23 mouse cellular contexts compared by ENCODE assay signal in genomic region chr13:114009786-114010185, GRCm38 (mm10).
DNase-seq lines count a peak whose midpoint lies in the region; ATAC-seq and TF ChIP-seq lines count a peak whose summit lies in the region.
"Had no signal": no experiment of that assay in that cellular context is flagged by ENCODE, and none has a peak within 500 bp of the region (broad histone marks: within the 10 kb centered on the region; RNA-seq: fewer than 3 reads in every experiment).

No protein-coding gene starts in this region.

- H3K4me1 ChIP-seq in forebrain, postnatal 0 days (ENCODE audit: insufficient read depth) = no peaks in the 10 kb centered on the region
- peaks cover 8% of the 10 kb centered on the region; the same call in 1 of the 2 replicates for H3K4me1 ChIP-seq in forebrain, embryonic 16.5 days (replicated peaks; ENCODE audit: control insufficient read depth, insufficient read depth, low read length)
- H3K4me1 ChIP-seq in liver, embryonic 11.5 days (replicated peaks; ENCODE audit: control insufficient read depth, insufficient read depth, low read length) = no peaks in the 10 kb centered on the region
- H3K4me1 ChIP-seq: heart, embryonic 13.5 days had no signal

- no peaks in the 10 kb centered on the region for H3K36me3 ChIP-seq in forebrain, postnatal 0 days (ENCODE audit: insufficient read depth)
- no peaks in the 10 kb centered on the region for H3K36me3 ChIP-seq in forebrain, embryonic 16.5 days (ENCODE audit: control insufficient read depth, insufficient read depth)
- H3K36me3 ChIP-seq in liver, embryonic 11.5 days (ENCODE audit: control insufficient read depth, insufficient read depth, low read length) = no peaks in the 10 kb centered on the region
- H3K36me3 ChIP-seq: embryonic facial prominence, embryonic 15.5 days; heart, embryonic 13.5 days; hindbrain, embryonic 12.5 days had no signal

- DNase-seq in forebrain, postnatal 0 days = no peak
- DNase-seq in Muller cell, postnatal 12 days (ENCODE audit: inconsistent ontology term) = peak; percentile 37
- peak; percentile 76 for DNase-seq in brain, adult 2 months (ENCODE audit: low read depth, low spot score)
- peak; percentile 22 for DNase-seq in telencephalon, adult 2 months (ENCODE audit: low read depth, low spot score)
- DNase-seq in liver, embryonic 11.5 days (ENCODE audit: low spot score) = no peak
- DNase-seq in layer of hippocampus, adult 2 months (ENCODE audit: low spot score in 2 of 2) = no peak
- DNase-seq: adrenal gland, postnatal 14 days; B cell, adult 2 months; cerebellum, adult 11-12 months; cerebellum, adult 9-10 months; gastrocnemius, postnatal 14 days; heart, postnatal 4 days; kidney, adult 11 months; kidney, adult 9 months had no signal

- H3K4me3 ChIP-seq in forebrain, postnatal 0 days (ENCODE audit: low read depth, low read length) = no peak overlapping the region
- H3K4me3 ChIP-seq in forebrain, embryonic 16.5 days (replicated peaks; ENCODE audit: low read length) = no peak overlapping the region
- H3K4me3 ChIP-seq in liver, embryonic 11.5 days (ENCODE audit: low read depth, low read length) = no peak overlapping the region
- no peak overlapping the region for H3K4me3 ChIP-seq in layer of hippocampus, adult 2 months
- H3K4me3 ChIP-seq: embryonic facial prominence, embryonic 15.5 days; erythroblast, embryonic 14.5 days; heart, embryonic 13.5 days; hindbrain, embryonic 12.5 days had no signal

- ATAC-seq in forebrain, postnatal 0 days = peak; percentile 36; the same call in 1 of the 2 replicates
- ATAC-seq in forebrain, embryonic 16.5 days = no peak
- no peak for ATAC-seq in liver, embryonic 11.5 days (replicated peaks; ENCODE audit: low FRiP score)
- ATAC-seq: CD4-positive, CD25-positive, alpha-beta regulatory T cell, adult 4 months; hindbrain, embryonic 16.5 days; inflammation-experienced regulatory T-cells, adult 6 months had no signal

- H3K27ac ChIP-seq in forebrain, postnatal 0 days (ENCODE audit: low read depth, low read length) = no peak overlapping the region
- no peak overlapping the region for H3K27ac ChIP-seq in forebrain, embryonic 16.5 days (ENCODE audit: low read length)
- no peak overlapping the region for H3K27ac ChIP-seq in liver, embryonic 11.5 days (ENCODE audit: low read depth, low read length)
- H3K27ac ChIP-seq in layer of hippocampus, adult 2 months = no peak overlapping the region
- H3K27ac ChIP-seq: embryonic facial prominence, embryonic 15.5 days; heart, embryonic 13.5 days; hindbrain, embryonic 12.5 days had no signal

- no peak for TF ChIP-seq CTCF in forebrain, postnatal 0 days (IDR thresholded peaks at IDR 0.05; ENCODE audit: low read depth)
- no peak for TF ChIP-seq CTCF in layer of hippocampus, adult 2 months (conservative IDR thresholded peaks at IDR 0.05)

- no peak overlapping the region for H3K4me2 ChIP-seq in forebrain, postnatal 0 days (ENCODE audit: low read depth)
- no peak overlapping the region for H3K4me2 ChIP-seq in forebrain, embryonic 16.5 days (ENCODE audit: low read length)
- H3K4me2 ChIP-seq in liver, embryonic 11.5 days = no peak overlapping the region
- H3K4me2 ChIP-seq: embryonic facial prominence, embryonic 15.5 days; heart, embryonic 13.5 days; hindbrain, embryonic 12.5 days had no signal

- WGBS in forebrain, postnatal 0 days = 54% methylated on average over 9 of the region's 9 CpGs
- WGBS in forebrain, embryonic 16.5 days = 58% methylated on average over 9 of the region's 9 CpGs
- WGBS in liver, embryonic 11.5 days = 86% methylated on average over 9 of the region's 9 CpGs

- no peaks in the 10 kb centered on the region for H3K27me3 ChIP-seq in forebrain, postnatal 0 days (ENCODE audit: insufficient read depth, low read length)
- H3K27me3 ChIP-seq in forebrain, embryonic 16.5 days (replicated peaks; ENCODE audit: control insufficient read depth, insufficient read depth, low read length) = no peaks in the 10 kb centered on the region
- H3K27me3 ChIP-seq in liver, embryonic 11.5 days (replicated peaks; ENCODE audit: control insufficient read depth, insufficient read depth, low read length) = no peaks in the 10 kb centered on the region
- H3K27me3 ChIP-seq: embryonic facial prominence, embryonic 15.5 days; heart, embryonic 13.5 days; hindbrain, embryonic 12.5 days had no signal

- no peaks in the 10 kb centered on the region for H3K9me3 ChIP-seq in forebrain, postnatal 0 days (ENCODE audit: low read length)
- no peaks in the 10 kb centered on the region for H3K9me3 ChIP-seq in forebrain, embryonic 16.5 days (ENCODE audit: control insufficient read depth, low read length)
- no peaks in the 10 kb centered on the region for H3K9me3 ChIP-seq in liver, embryonic 11.5 days (ENCODE audit: control insufficient read depth, low read length)
- H3K9me3 ChIP-seq: embryonic facial prominence, embryonic 15.5 days; G1E; heart, embryonic 13.5 days; hindbrain, embryonic 12.5 days had no signal

- no peak overlapping the region for H3K9ac ChIP-seq in forebrain, postnatal 0 days
- H3K9ac ChIP-seq in forebrain, embryonic 16.5 days (replicated peaks; ENCODE audit: low read depth, low read length) = no peak overlapping the region
- H3K9ac ChIP-seq in liver, embryonic 11.5 days (ENCODE audit: low read depth, low read length) = no peak overlapping the region
- H3K9ac ChIP-seq: embryonic facial prominence, embryonic 15.5 days; heart, embryonic 13.5 days; hindbrain, embryonic 12.5 days had no signal

Comparison
In these comparisons a context has a peak if more than half of its experiments do, and no peak if none do; other contexts are left out.
1. DNase-seq: peak in Muller cell, postnatal 12 days (single experiment), brain, adult 2 months (single experiment) and telencephalon, adult 2 months (single experiment); none in forebrain, postnatal 0 days (single experiment), liver, embryonic 11.5 days (single experiment) and layer of hippocampus, adult 2 months (0 of 2).